Mouse (Mus musculus): ENCODE data around the gene Mapkapk3.

DNA sequence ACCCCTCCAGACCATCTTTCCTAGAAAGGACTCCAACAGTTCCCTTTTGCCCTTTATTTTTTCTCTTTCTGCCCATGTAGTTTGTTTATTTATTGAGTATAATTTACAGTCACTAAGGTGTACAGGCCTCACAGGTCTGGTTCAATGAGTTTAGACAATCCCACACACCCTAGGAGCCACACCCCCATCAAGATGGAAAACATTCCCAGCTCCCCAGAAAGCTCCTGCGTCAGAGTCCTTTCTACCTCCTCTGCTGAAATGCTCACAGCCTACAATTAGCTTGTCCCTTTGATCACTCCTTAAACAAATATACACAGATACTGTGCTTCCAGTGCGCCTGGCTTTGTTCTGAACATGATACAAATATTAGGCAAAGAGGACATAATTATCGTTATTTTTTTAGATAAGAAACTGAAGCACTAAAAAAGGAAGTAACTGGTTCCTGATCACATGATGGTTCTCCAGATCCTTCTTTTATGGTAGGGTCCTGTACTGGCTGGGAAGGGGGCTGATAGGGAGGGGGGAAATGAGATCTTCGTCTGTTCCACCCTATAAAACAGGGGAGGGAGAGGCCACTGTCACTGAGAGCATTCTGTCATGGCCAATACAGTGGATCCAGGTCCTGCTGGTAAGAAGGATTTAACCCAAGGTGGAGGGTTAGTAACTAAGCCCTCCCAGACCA is 21.8 kb downstream of the Mapkapk3 start:
- TF ChIP-seq POLR2A (IDR thresholded peaks at IDR 0.05; ENCODE audit: low read depth, low read length) (no peak), CTCF (IDR thresholded peaks at IDR 0.05; ENCODE audit: extremely low read depth, insufficient read depth, insufficient read length, insufficient replicate concordance) (no peak)

All from spleen, adult 2 months (tissue).